Mouse (Mus musculus): ENCODE results near the gene Nipsnap3b.

The Nipsnap3b gene

DNA sequence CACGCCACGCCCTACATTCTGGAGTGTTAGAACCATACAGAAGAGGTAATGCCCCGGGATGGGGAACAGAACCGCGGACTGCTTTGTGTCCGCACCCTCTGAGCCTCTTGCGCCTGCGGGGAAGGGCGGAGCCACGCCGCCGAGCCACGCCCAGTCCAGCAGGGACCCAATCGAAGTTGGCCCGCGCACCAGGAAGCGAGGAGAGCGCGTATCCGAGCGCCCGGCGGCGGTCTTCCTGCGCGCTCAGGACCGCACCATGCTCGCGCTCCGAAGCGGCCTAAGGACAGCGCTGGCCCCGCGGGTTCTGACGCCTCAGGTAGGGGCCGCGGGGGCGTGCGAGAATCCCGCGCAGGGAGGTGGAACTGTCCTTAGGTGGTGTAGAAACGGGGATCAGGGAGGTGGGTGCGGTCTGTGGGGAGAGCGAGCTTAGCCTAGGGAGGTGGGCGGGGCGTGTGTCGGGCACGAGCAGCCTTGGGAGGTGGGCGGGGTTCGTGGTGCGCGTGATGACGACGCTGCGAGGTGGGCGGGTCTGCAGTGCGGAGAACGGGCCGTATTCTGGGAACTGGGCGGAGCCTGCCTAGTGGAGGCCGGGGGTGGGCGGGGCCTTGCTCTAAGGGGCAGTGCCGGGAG, at the start of gene Nipsnap3b:
Gene Nipsnap3b (plus strand): TSS at position 149 of the 630 bp plus-strand sequence.
- in situ Hi-C loops (cut with MboI; ENCODE audit: unreplicated experiment in 2 of 2) = loop anchor here in 1 of 2 experiments (25.0 kb wide), 2 partner anchors 575 to 825 kb away; partner anchors contain the start of genes Smc2 and Tmem38b

DNA sequence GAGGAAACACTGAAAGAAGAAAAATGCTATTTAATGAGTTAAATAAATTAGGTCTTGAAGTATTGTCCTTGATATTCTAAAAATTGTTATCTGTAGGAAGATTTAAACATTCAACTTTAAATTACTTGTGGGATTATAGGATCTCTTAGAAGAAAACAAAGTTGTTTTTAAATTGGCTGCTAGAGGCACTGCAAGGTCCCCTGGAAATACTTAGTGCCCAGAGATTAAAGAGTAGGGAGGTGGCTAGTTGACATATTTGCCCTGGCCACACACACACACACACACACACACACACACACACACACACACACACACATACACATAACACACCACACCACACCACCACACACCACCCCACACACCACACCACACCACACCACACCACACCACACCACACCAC, 47.4 kb upstream of the Nipsnap3b start, which contains the start of gene Olfr270:
Gene Olfr270 (plus strand): TSS at position 301 of the 400 bp plus-strand sequence.
- in situ Hi-C loops (cut with MboI; ENCODE audit: unreplicated experiment in 2 of 2) = no loop called here

DNA sequence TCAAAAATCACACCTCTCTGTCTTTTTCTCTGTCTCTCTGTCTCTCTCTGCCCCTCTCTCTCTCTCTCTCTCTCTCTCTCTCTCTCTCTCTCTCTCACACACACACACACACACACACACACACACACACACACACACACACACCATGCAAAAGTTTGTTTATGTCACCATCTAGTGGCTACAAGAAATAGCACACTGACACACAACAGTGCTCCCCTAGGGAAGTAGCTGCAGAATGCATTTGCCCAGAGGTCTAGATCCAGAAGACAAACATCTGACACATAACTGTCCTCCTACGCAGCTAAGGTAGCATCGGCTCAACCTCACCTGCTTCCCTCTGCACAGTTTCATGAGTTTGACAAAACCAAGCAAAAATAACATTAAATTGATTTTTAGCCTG, 26.5 kb upstream of the Nipsnap3b start:
- in situ Hi-C loops (cut with MboI; ENCODE audit: unreplicated experiment in 2 of 2) = no loop called here

DNA sequence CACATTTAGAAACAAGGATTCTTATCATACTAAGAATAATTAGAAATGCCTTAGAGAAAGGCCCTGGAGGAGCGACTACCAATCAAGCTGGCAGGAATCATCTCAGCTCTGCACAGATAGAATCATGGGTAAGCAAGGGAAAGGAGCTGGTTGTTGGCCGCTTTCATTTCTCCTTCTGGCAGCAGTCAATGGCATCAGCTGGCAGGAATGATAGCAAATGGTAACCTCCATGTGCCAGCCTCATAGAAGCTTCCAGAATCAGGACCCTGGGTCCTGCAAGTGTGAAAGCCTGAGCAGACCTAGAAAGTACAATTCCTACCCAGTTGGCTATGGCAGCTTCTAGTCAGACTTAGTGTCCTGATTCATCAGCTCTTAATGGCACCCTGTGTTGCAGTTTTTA, 25.4 kb upstream of the Nipsnap3b start:
- in situ Hi-C loops (cut with MboI; ENCODE audit: unreplicated experiment in 2 of 2) = no loop called here

DNA sequence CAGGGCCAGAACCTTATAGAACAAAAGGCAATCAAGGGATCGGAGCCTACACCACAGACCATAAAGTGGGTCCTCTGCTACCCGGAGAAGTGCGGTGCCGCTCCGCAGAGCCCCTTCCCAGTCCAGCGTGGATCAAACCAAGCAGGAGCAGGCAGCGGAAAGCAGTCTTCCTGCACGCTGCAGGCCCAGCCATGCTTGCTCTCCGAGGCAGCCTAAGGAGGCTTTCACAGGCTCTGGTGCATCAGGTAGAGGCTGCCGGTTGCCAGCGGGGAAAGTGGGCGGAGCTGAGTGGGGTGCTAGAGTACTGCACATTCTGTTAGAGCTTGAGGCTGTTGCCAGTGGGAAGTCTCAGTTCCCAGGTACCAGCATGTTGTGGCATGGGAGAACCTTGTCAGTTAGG, 22.4 kb upstream of the Nipsnap3b start, which contains the start of gene Nipsnap3a:
Gene Nipsnap3a (plus strand): TSS at position 25 of the 400 bp plus-strand sequence.
- in situ Hi-C loops (cut with MboI; ENCODE audit: unreplicated experiment in 2 of 2) = no loop called here

DNA sequence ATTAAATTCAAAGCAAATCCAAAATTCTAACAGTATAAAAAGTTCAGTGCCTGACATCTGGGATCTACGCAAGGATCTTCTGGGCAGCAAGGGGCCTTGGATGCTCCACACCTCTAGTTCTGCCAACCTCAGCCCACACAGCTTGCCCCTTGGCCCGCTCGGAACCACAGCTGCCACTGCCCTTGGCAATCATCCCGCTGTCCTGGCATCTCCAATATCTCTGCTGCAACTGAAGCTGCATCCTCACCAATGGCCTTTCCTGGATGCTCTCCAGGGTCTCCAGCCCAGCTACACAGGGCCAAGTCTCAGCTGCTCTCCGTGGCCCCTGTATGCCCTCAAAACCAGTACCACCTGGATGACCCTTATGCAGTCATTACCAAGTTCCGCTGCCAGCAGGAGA, 12.2 kb upstream of the Nipsnap3b start:
- in situ Hi-C loops (cut with MboI; ENCODE audit: unreplicated experiment in 2 of 2) = no loop called here

DNA sequence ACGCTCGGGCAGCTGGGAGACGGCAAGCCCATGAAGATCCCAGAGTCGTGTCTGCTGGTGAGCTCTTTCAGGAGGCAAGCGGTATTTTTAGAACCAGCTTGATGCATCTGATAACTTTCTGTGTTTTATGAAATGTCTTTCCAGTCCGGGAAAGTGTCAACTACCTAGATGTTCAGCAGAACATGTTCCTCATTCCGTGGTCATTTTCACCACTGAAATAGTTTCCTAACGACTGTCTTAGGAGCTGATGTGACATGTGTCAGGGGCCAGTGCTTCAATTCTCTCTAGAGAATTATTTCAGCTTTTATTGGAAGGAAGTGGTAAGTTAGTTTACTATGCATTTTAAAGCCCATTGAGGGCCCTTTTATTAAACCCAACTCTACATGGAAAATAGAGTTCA, 11.5 kb upstream of the Nipsnap3b start:
- in situ Hi-C loops (cut with MboI; ENCODE audit: unreplicated experiment in 2 of 2) = loop anchor here in 1 of 2 experiments (25.0 kb wide), 2 partner anchors 563 to 837 kb away; partner anchors contain the start of genes Smc2 and Tmem38b

DNA sequence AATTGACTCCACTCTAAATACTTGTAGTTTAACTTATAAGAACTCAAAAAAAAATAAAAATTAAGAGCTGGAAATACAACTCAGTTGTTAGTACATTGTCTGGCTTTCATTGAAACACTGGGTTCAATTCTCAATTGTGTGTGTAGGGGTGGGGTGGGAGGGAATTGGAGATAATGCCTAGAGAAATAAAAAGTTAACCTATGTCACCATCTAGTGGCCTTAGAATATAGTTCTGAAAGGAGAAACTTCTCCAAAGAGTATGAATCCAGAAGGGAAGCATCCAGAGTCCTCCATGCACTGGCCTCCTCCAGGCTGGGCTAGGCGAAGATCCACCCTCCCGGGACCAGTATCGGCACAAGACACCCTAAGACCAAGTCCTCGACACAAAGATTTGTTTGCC, 2.5 kb upstream of the Nipsnap3b start:
- in situ Hi-C loops (cut with MboI; ENCODE audit: unreplicated experiment in 2 of 2) = loop anchor here in 1 of 2 experiments (25.0 kb wide), 2 partner anchors 572 to 828 kb away; partner anchors contain the start of genes Smc2 and Tmem38b

DNA sequence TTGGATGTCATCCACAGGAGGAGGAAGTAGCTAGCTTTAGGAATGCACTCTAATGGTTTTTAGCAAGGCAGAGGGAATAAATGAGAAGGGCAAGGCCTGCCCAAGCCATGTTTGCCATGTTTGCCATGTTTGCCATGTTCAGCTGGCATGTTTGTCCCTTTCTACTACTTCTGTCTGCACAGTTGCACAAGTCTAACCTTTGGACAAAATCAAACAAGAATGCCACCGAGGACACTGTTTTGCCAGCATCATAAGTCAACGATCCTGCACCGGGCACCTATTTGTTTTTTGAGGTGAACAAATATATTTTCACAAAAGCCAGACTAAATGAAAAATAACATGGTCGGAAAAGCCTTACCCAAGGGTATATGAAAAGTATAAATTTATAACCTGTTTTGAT, 1.8 kb upstream of the Nipsnap3b start:
- in situ Hi-C loops (cut with MboI; ENCODE audit: unreplicated experiment in 2 of 2) = loop anchor here in 1 of 2 experiments (25.0 kb wide), 2 partner anchors 573 to 827 kb away; partner anchors contain the start of genes Smc2 and Tmem38b

DNA sequence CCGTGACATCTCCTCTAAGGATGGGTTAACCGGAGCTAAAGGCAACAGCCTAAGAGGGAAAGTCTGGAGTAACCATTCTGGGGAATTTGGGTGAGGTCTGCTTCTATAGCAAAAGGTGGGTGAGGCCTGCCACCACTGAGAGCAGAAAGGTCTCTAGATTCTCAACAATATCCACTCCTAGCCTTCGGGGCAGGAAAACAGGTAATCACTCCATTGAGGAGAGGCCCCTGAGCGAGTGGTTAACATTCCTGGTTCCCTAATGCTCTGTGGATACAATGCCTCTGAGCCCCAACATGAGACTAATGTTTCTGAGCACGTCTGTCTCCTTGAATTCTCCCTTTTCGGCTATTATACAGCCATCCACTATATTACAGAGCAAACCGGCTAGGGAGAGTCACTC, 2.7 kb downstream of the Nipsnap3b start:
- in situ Hi-C loops (cut with MboI; ENCODE audit: unreplicated experiment in 2 of 2) = loop anchor here in 1 of 2 experiments (25.0 kb wide), 2 partner anchors 577 to 823 kb away; partner anchors contain the start of genes Smc2 and Tmem38b

DNA sequence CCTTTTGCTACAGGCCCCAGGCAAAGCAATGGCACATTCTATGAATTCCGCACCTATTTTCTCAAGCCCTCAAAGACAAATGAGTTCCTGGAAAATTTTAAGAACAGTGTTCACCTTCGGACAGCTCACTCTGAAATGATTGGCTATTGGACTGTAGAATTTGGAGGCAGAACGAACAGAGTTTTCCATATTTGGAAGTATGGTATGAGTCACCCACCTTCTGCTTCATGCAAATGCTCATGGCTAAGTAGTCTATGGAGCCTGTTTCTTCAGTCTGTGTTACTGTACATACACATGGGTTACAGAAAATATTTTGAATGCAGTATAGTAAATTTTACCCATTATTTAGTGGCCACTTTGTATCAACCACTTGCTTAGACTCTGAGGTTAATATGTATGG, 3.3 kb downstream of the Nipsnap3b start:
- in situ Hi-C loops (cut with MboI; ENCODE audit: unreplicated experiment in 2 of 2) = loop anchor here in 1 of 2 experiments (25.0 kb wide), 2 partner anchors 578 to 822 kb away; partner anchors contain the start of genes Smc2 and Tmem38b

DNA sequence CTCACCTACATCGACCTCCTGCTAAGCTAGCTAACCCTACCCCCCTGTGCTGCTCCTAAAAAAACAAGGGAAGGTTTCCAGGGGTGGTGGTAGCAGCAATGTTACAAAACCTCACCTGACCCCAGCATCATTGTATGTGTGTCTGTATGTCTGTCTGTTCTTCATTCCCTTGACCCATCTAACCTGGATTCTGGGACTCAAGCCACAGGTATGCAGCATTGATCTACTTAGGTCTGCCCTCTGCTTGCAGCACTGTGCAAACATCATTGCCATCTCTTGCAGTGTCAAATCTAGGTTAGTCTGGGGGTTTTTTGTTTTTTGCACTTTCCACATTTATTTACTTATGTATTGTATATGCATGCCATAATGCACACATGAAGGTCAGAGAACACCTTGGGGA, 6.7 kb downstream of the Nipsnap3b start:
- in situ Hi-C loops (cut with MboI; ENCODE audit: unreplicated experiment in 2 of 2) = loop anchor here in 1 of 2 experiments (25.0 kb wide), 2 partner anchors 581 to 819 kb away; partner anchors contain the start of genes Smc2 and Tmem38b

DNA sequence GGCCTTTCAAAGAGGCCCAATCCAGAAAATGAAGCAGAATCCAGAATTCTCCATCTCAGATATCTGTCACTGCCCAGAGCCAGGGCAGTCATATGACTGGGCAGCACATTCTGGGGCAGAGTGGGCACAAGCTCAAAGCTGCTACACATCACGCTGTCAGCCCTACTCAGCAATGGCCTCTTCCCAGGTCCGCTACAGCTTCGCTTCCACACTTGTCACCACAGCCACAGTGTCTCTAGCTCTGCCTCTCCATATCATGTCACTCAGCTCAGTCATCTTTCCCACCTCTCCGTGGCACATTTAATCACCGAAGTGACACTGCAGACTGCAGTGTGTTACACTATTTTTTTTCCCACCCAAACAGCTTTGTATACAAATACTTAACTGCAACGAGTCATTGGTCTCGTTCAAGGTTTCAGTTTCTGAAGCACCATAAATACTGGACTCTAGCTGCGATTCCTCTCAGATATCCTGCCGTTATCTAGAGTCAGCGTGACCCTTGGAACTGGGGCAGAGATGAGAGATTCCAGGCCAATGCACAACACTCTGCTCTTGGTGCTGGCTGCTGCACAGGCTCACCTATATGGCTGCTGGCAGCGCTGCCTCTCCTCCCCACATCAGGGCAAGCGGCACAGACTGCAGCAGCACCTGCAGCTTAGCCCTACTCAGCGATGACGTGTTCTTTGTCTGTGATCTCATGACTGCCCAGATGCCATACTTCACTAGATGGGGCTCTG, 11.7 kb downstream of the Nipsnap3b start:
- in situ Hi-C loops (cut with MboI; ENCODE audit: unreplicated experiment in 2 of 2) = loop anchor here (10.0 to 25.0 kb wide), 3 partner anchors 571 to 814 kb away; partner anchors contain the start of genes Smc2 (in 1 of the 2) and Tmem38b (in 1 of the 2)

DNA sequence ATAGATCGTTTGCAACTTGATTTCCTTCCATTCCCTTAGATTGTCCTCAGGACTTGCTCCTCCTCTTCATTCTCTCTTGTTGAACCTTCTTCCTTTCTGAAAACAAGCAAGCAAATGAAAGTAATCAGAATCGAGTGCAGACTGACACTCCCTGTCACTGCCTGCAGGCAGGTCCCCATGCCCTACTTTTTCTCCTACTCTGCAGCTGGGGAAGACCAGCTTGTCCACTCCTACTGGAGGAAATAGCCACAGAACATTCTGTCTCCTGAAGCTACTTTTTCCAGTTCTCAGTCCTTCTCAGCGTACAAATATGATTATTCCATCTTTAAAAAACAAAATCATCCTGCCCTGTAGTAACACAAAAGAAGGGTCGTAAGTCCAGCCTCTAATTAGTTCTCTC, 12.7 kb downstream of the Nipsnap3b start:
- in situ Hi-C loops (cut with MboI; ENCODE audit: unreplicated experiment in 2 of 2) = loop anchor here (10.0 to 25.0 kb wide), 3 partner anchors 570 to 813 kb away; partner anchors contain the start of genes Smc2 (in 1 of the 2) and Tmem38b (in 1 of the 2)

DNA sequence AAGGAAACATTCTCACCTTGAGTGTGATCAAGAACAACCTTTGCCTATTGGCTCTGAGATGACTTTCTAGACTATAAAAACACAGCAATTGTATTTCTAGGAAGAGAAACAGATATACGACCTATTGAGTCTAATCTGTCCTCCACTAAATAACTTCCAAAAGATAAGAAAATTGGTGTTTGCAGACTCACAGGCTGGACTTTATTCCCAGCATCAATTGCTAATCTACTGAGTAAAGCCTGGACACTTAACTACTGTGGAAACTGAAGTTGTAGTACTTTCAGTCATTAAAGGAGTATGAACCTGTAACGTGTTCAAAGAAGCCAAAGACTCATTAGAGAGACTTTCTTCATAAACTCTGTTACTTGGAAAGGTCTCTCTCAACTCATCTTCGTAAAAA, 16.1 kb downstream of the Nipsnap3b start:
- in situ Hi-C loops (cut with MboI; ENCODE audit: unreplicated experiment in 2 of 2) = loop anchor here in 1 of 2 experiments (10.0 kb wide), 1 partner anchor 567 kb away; no protein-coding TSS in a partner anchor

DNA sequence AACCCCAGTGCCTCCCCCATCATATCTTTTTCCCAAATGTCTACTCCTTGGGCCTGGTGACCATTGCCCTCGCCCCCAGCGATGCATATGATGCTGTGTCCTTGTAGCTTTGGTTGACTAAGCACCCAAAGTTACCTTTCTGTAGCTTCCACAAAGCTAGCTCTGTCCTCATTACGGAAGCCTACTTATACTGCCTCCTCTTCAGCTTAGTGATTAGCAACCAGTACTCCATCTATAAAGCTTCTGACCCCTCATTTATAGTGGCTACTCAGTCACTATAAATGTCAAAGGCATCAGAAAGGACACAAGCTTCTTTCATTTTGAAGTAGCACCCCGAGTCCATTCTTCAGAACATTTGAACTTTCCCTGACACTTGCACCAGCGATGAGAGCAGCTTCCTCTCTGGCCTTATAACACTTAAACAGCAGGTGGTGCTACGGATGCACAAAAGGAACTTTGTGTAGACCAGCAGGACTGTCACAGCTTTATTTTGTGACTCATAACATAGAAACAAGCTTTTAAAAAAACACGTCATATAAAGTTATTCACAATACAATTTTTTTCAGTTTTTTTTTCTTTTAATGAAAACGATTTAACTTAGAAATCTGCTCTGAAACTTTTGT, 18.8 kb downstream of the Nipsnap3b start:
- in situ Hi-C loops (cut with MboI; ENCODE audit: unreplicated experiment in 2 of 2) = no loop called here

DNA sequence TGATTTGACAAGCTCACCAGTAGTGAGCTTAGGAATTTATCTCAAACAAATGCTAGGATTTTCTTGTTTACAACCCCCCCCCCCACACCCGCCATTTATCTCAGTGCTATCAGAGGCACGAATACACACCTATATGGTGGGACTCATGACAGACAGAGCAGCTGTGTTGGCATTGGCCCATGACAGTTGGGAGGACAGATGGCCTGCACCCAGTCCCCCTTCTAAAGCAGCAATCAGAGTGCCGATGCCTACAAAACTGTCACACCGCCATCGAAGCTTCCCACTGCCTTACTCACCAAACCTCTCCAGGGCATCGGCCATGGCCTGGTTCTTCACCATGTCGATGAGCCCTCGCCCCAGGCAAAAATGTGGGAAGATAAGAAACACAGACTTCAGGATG, 32.1 kb downstream of the Nipsnap3b start:
- in situ Hi-C loops (cut with MboI; ENCODE audit: unreplicated experiment in 2 of 2) = no loop called here

DNA sequence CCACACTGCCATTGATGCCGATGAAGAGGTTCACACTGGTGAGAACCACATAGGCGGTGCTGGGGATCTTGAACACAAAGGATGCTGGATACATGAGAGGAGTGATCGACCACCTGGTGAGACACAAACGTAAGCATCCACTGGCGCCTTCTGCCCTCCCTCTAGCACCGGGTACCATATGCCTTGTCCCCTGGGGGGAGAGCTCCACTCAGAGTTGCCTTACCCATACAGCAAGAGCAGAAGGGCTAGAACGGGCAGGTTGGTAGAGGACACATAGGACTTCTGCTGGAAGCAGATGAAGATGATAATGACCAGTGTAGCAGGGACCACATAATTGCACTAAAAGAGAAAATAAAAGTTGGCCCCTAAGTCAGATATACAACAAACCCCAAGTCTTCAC, 34.1 kb downstream of the Nipsnap3b start:
- in situ Hi-C loops (cut with MboI; ENCODE audit: unreplicated experiment in 2 of 2) = no loop called here

DNA sequence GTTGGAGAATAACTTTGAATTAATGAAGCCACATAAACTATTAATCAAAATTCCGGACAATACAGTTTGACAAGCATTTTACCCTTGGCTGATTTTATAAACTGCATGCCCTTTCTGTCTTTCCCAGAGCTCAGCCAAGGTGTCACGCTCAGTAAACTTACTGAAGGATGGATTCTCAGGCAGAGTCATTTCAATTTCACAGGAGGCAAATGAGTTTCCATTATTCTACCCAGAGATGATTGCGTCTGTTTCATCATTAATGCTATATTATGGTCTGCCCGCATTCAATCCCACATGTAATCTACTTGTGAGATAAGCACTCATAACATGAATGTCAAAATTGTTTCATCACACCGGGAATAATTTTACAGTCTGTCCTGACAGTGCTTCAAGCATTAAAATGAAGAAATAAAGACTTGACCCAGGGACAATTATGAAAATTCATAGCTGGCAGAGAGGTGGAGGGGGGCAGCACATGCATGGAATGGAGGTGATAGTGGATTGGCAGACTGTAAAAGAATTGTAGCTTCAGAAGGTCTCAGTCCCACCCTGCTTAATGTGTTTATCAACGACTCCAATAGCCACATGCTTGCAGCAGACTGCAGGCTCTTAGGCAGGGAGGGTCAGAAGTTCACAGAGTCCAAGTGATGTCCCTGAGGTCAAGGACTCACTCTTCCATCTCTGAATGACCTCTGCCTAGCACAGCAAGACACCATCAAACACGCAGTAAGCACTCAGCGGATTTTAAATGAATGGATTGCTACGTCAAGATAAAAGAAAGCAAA, 34.8 kb downstream of the Nipsnap3b start:
- in situ Hi-C loops (cut with MboI; ENCODE audit: unreplicated experiment in 2 of 2) = no loop called here
